Mouse (Mus musculus) adrenal gland, postnatal 10 days (tissue): ENCODE results near the gene Timm22. TPM values are rescaled to one million over a fixed set of nuclear protein-coding genes. Genes with fewer than 3 reads are reported as not detected.

ENCODE experiments used
- DNase-seq: peaks from one replicate; pipeline ENCODE4 v3.0.0; 2021; ENCODE audit warnings: mixed read lengths
- total RNA-seq, 2 experiments: library from RNA; stranded (reverse); gene quantifications; 2 replicates each; pipeline ENCODE4 v1.2.3; 2021

The Timm22 gene
- total RNA-seq, 2 experiments from 2014 or later: 45.2 to 47.5 TPM

- DNase-seq: peak; percentile 30
Observed at GRCm38 (mm10) chr11:76436009-76436408, 29.3 kb downstream of the Timm22 start.

- peak; percentile 76 for DNase-seq
Observed at GRCm38 (mm10) chr11:76436864-76437437, 30.2 kb downstream of the Timm22 start.

DNA sequence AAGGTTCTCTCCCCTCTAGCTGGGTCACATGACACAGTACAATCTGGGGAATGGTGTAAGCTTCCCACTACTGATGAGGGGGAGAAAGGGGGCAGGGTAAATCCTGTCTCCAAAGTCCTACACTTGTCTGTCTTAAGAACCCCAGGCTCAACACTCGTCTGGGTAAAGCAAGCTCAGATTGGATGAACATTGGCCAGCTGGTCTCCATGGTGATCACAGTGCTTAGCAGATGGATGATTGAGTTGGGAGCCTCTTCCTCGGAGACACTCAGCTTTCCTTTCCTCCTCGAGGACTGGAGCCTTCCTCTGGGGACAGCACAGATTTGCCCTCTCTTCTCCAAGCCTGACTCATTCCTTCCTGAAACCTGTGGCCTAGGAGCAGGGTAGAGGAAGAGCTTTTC is 32.9 kb downstream of the Timm22 start:
- DNase-seq: no peak

GRCm38 (mm10) chr11:76445459-76445858 is 38.7 kb downstream of the Timm22 start:
- DNase-seq: no peak

DNA sequence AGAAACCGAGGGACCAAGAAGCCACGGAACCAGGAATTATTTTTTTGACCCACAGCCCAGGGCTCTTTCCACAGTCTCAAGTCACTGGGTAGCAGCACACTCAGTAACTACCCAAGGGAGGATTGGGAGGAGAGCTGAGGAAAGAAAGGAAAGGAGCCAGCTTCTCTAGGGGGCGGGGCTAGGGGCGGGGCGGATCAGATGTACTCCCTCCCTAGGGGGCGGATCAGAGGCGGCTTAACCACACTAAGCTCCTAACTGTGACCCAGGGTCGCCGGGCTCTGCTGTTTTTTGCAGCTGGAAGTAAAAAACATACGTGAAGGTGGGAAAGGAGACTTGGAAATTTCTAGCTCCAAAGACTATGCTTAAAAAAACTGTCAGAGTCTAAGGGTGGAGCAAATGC is 39.5 kb downstream of the Timm22 start:
- peak; percentile 38 for DNase-seq

DNA sequence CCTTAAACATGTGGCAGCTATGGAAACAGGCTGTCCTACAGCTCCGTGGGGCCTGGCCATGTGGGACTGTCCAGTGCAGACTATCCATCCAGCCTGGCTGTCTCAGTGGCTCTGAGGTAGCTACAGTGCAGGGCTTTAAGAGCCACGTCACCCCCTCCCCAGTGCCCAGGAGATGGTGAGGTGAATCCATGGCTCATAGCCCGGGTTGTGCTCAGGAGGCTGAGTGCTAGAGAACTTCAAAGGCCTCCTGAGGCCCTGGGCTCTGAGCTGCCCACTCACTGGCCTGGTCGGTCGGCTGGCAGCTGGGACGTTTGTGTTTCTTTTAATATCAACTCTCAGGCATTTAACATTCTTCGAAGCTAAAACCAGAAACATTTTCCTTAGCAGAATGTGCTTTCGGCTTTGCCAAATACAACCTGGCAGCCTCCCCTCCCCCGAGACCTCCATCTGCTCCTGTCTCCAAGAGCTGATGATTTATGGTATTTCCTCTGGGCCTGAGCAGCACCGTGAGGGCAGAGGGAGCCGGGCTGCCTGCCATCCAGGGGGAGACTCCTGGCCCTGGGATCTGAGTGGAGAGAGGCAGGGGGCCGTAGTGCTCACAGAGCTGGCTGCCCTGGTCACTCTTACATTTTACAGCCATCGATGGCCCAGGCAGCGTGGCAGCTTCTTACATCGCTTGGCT is 42.9 kb downstream of the Timm22 start:
- DNase-seq: peak; percentile 83

- no peak for DNase-seq
Observed at GRCm38 (mm10) chr11:76450202-76450561, 43.4 kb downstream of the Timm22 start.

DNA sequence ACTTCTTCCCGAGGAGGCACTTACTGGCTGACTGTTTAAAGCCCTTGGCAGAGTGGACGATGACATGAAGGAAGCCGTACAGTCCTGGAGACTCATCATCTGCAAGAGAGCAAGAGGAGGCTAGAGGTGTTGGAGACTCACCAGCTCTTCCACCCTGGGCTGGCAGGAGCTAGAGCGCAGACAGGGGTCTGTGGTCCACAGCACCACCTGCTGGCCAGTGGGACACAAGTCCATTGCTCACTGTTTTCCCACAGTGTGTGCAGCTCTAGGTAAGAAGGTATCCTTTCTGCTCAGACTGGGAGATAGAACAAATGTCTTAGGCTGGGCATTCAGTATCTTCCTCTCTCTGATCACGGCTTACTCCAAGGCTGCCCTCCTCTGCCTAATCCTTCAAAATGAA is 47.7 kb downstream of the Timm22 start:
- DNase-seq: peak; percentile 85

- DNase-seq: peak; percentile 92
Observed at GRCm38 (mm10) chr11:76456233-76456632, 49.5 kb downstream of the Timm22 start.

DNA sequence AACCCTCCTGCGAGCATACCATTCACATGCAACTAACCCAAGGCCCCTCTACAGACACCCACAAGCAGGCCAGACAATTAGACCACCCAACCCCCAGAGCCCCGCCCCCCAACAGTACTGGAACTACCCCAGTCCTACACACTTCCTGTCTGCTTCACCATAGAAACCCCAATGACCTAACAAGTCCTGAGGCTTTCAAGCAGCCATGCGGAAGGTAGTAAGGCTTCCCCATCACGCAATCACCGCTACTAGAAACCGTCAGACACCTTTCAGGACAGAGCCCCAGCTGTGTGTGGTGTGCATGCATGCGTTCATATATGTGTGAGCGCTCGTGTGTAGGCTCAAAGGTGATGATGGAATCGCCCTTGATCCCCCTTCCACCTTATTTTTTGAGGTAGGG is 50.1 kb downstream of the Timm22 start:
- DNase-seq: no peak

GRCm38 (mm10) chr11:76458730-76459129 is 52.0 kb downstream of the Timm22 start:
- no peak for DNase-seq

DNA sequence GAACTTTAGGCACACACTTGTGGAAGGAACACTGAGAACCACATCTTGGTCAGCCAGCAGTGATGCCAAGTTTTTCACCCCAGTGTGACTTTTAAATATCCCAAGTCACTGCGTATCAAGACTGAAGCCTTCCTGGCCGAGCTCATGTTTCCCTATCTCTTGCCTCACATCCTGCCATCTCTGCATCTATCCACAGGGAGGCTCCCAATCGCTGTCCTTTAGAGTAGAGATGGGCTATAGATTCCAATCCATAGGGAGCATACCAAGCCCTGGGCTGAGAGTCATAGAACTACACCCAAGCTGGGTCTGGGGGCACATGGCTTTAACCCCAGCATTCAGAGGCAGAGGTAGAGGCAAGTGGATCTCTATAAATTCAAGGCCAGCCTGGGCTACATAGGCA is 52.7 kb downstream of the Timm22 start:
- DNase-seq: no peak

DNA sequence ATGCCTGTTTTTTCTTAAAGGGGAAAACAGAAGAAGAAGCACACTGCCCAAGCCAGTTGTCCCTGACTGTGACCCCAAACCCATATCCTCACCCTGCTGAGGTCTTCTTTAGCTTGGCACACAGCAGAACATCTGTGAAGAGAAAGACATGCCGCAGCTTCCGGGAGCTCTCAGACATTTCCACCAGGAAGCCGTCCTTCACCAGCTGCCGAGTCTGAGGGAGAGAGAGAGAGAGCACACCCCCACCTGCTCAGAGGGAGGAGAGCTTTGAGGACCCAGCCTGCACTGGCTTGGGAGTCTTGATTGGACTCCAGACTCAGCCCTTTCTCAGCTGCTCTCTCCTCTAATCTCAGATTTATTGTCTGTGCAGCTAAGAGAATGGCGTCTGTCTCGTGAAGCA is 54.4 kb downstream of the Timm22 start:
- no peak for DNase-seq

- DNase-seq: no peak
Observed at GRCm38 (mm10) chr11:76461696-76462095, 54.9 kb downstream of the Timm22 start.

- no peak for DNase-seq
Observed at GRCm38 (mm10) chr11:76465879-76466278, 59.1 kb downstream of the Timm22 start.

Other genes with a start within 250 kb of the Timm22 start
- gene Vps53, start 227.3 kb upstream of the Timm22 start, total RNA-seq: 10 to 100 TPM; 36.1 to 42.0 TPM
- 10 to 100 TPM in 1 of 2 experiments, 1 to 10 TPM in 1; 7.1 to 10.8 TPM for gene Fam57a, start 227.3 kb upstream of the Timm22 start, total RNA-seq
- under 1 TPM in 1 of 2 experiments, not detected in 1; 0.66 TPM for gene Dbil5, start 189.3 kb upstream of the Timm22 start, total RNA-seq
- gene Gemin4, start 189.3 kb upstream of the Timm22 start, total RNA-seq: 1 to 10 TPM in 1 of 2 experiments, not detected in 1; 4.6 TPM
- gene Mrm3, start 163.2 kb upstream of the Timm22 start, total RNA-seq: 10 to 100 TPM; 21.9 to 25.4 TPM
- gene Glod4, start 163.2 kb upstream of the Timm22 start, total RNA-seq: 10 to 100 TPM; 75.4 to 76.8 TPM
- 10 to 100 TPM; 22.5 to 25.0 TPM for gene Nxn, start 7.8 kb upstream of the Timm22 start, total RNA-seq
- gene Abr, start 215.4 kb downstream of the Timm22 start, total RNA-seq: 10 to 100 TPM; 35.4 to 44.2 TPM